Mouse (Mus musculus) heart, postnatal 0 days (tissue): ENCODE results near the gene Ppp1r13l. TPM values are rescaled to one million over a fixed set of nuclear protein-coding genes. Genes with fewer than 3 reads are reported as not detected.
A peak's percentile ranks its signal among the peaks of the same experiment; 100 is the strongest.

Experiments
- ATAC-seq: fragments of 200-750 bp; cut with Nextera tagmentation; 2 replicates; pipeline ENCODE4 v1.8.0; 2017; ENCODE audit warnings: low read depth, moderate number of reproducible peaks, moderate library complexity; ENCODE audit not compliant: insufficient read depth
- DNase-seq: peaks from one replicate; pipeline ENCODE4 v3.0.0-alpha.2; 2016; ENCODE audit warnings: low spot score
- H3K27ac ChIP-seq: fragments of 300-500 bp; sonication (generic); 2 replicates; pipeline ENCODE4 v1.5.1; 2014; ENCODE audit warnings: low read depth, mild to moderate bottlenecking
- H3K27me3 ChIP-seq: fragments of 300-500 bp; sonication (generic); 2 replicates; pipeline ENCODE4 v1.6.1; 2014; ENCODE audit warnings: low read length, mixed read lengths; ENCODE audit not compliant: control insufficient read depth, insufficient read depth
- H3K36me3 ChIP-seq: fragments of 300-500 bp; sonication (generic); replicated peaks from 2 replicates; pipeline ENCODE4 v1.6.1; 2014; ENCODE audit warnings: low read length, mixed read lengths; ENCODE audit not compliant: control insufficient read depth, insufficient read depth
- H3K4me1 ChIP-seq: fragments of 300-500 bp; sonication (generic); 2 replicates; pipeline ENCODE4 v1.6.1; 2014; ENCODE audit warnings: antibody characterized with exemption; ENCODE audit not compliant: control insufficient read depth, insufficient read depth
- H3K4me2 ChIP-seq: fragments of 300-500 bp; sonication (generic); 2 replicates; pipeline ENCODE4 v1.6.1; 2014; ENCODE audit warnings: low read depth, mild to moderate bottlenecking, low read length, moderate library complexity
- H3K4me3 ChIP-seq: fragments of 300-500 bp; sonication (generic); 2 replicates; pipeline ENCODE4 v1.5.1; 2014; ENCODE audit warnings: low read depth, low read length
- H3K9ac ChIP-seq: fragments of 300-500 bp; sonication (generic); replicated peaks from 2 replicates; pipeline ENCODE4 v1.6.1; 2014; ENCODE audit warnings: low read depth, low read length, mixed read lengths
- H3K9me3 ChIP-seq: fragments of 300-500 bp; sonication (generic); replicated peaks from 2 replicates; pipeline ENCODE4 v1.6.1; 2016; ENCODE audit warnings: low read length; ENCODE audit not compliant: control insufficient read depth
- CTCF ChIP-seq: IDR thresholded peaks from 2 replicates; pipeline ENCODE4 v1.5.1; 2016; ENCODE audit warnings: antibody characterized with exemption, control low read depth, low read depth
- EP300 ChIP-seq: IDR thresholded peaks from 2 replicates; pipeline ENCODE4 v1.6.1; 2016; ENCODE audit warnings: antibody characterized with exemption, low read depth
- WGBS: fragments of 180-500 bp; shearing (Covaris S2); extraction: QIAGEN DNeasy Blood & Tissue Kit; methylation state at CpG from one replicate; pipeline ENCODE4 v1.1.7; 2014; 5-methylcytosine and 5-hydroxymethylcytosine counted together
- polyA plus RNA-seq: library from polyadenylated mRNA; unstranded; fragments of >200 nt; fragmentation: Nextera tagmentation; extraction: Ambion mirVana; gene quantifications from 2 replicates; pipeline ENCODE4 v1.2.1, GENCODE M21; 2015
- total RNA-seq: library from RNA; depleted of rRNA; stranded (reverse); fragments of >200 nt; gene quantifications from 2 replicates; pipeline ENCODE4 v1.2.3, GENCODE M21; 2014; ENCODE audit warnings: low replicate concordance

Ppp1r13l gene
- total and polyA plus RNA-seq, 2 experiments from 2014 or later = 11.8 to 12.0 TPM

- WGBS = 52% methylated on average over 15 of the region's 15 CpGs
Measured at GRCm38 (mm10) chr7:19416590-19416989, 57.0 kb downstream of the Ppp1r13l start.

DNA sequence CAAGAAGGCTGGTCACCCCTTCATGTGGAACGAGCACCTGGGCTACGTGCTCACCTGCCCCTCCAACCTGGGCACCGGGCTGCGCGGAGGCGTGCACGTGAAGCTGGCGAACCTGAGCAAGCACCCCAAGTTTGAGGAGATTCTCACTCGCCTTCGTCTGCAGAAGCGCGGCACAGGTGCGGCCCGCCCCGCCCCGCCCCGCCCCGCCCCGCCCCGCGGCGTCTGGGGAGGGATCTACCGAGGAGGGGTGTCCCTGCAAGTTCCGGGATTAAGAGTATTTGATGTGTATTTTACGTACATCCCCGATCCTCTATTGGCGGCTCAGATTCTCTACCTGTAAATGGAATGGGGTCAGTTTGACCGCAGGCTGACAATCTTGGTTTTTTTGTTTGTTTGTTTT lies 60.6 kb downstream of the Ppp1r13l start:
- TF ChIP-seq CTCF = no peak
- TF ChIP-seq EP300 = no peak
- H3K36me3 ChIP-seq = peaks cover 33% of the 10 kb centered on the region
- no peak overlapping the region for H3K9ac ChIP-seq
- no peak overlapping the region; the same call in 1 of the 2 replicates for H3K27ac ChIP-seq
- DNase-seq = no peak
- no peaks in the 10 kb centered on the region for H3K9me3 ChIP-seq
- no peak overlapping the region for H3K4me2 ChIP-seq
- H3K4me3 ChIP-seq = no peak overlapping the region
- H3K4me1 ChIP-seq = 0 out of 2 replicates have a peak, but pooled peaks cover 4% of the 10 kb centered on the region
- 19% methylated on average over 25 of the region's 28 CpGs for WGBS
- no peak for ATAC-seq
- H3K27me3 ChIP-seq = peaks cover 13% of the 10 kb centered on the region; the same call in 1 of the 2 replicates

More at GRCm38 (mm10) chr7:19416590-19416989, 57.0 kb downstream of the Ppp1r13l start:
- H3K4me3 ChIP-seq = no peak overlapping the region
- H3K27ac ChIP-seq = peak overlapping the region; percentile 43
- no peak for TF ChIP-seq CTCF
- TF ChIP-seq EP300 = no peak
- H3K27me3 ChIP-seq = peaks cover 13% of the 10 kb centered on the region; the same call in 1 of the 2 replicates
- no peak for ATAC-seq
- peaks cover 29% of the 10 kb centered on the region for H3K36me3 ChIP-seq
- no peak overlapping the region for H3K9ac ChIP-seq
- no peak for DNase-seq
- H3K4me2 ChIP-seq = no peak overlapping the region
- no peaks in the 10 kb centered on the region for H3K9me3 ChIP-seq
- H3K4me1 ChIP-seq = peaks cover 14% of the 10 kb centered on the region; the same call in 1 of the 2 replicates

DNA sequence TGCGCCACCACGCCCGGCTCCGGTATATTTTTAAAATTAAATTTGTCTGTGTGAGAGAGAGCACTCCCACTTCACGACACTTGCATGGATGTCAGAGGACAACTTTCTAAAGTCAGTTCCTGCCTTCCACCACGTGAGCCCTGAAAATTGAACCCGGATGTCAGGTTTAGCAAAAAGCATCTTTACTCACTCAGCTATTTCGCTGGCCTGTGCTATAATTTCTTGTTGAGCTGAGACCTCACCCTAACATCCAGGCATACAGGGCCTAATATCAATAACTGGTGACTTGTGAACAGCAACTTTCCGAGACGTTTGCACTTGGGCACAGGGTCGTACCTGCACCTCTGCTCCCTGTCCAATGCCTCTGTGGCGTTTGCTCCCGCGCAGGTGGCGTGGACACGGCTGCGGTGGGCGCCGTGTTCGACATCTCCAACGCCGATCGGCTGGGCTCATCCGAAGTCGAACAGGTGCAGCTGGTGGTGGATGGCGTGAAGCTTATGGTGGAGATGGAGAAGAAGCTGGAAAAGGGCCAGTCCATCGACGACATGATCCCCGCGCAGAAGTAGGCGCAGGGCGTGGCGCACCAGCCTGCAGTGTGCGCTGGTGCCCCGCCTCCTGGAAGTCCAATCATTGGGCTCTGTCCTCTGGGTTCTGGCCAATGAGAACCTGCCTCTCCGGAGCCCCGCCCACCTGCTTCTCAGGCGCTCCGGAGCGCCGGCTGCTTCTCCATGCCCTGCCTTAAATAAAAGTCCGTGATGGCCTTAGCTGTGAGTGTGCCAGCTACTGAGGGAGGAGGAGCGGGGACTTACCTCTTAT lies 61.5 kb downstream of the Ppp1r13l start:
- ATAC-seq (peak; percentile 88), DNase-seq (peak; percentile 92)
- peak overlapping the region; percentile 33 for H3K4me3 ChIP-seq
- H3K27me3 ChIP-seq = peaks cover 13% of the 10 kb centered on the region; the same call in 1 of the 2 replicates
- H3K27ac ChIP-seq = peak overlapping the region; percentile 22; the same call in 1 of the 2 replicates
- peaks cover 38% of the 10 kb centered on the region for H3K36me3 ChIP-seq
- peak overlapping the region; percentile 52 for H3K4me2 ChIP-seq
- no peaks in the 10 kb centered on the region for H3K4me1 ChIP-seq
- no peaks in the 10 kb centered on the region for H3K9me3 ChIP-seq
- TF ChIP-seq CTCF = no peak
- TF ChIP-seq EP300 = 0 out of 2 replicates have a peak, but pooled peaks have one; percentile 17
- WGBS = 15% methylated on average over 43 of the region's 43 CpGs
- no peak overlapping the region for H3K9ac ChIP-seq

GRCm38 (mm10) chr7:19423083-19423482 lies 63.5 kb downstream of the Ppp1r13l start:
- 78% methylated on average over 3 of the region's 3 CpGs for WGBS

DNA sequence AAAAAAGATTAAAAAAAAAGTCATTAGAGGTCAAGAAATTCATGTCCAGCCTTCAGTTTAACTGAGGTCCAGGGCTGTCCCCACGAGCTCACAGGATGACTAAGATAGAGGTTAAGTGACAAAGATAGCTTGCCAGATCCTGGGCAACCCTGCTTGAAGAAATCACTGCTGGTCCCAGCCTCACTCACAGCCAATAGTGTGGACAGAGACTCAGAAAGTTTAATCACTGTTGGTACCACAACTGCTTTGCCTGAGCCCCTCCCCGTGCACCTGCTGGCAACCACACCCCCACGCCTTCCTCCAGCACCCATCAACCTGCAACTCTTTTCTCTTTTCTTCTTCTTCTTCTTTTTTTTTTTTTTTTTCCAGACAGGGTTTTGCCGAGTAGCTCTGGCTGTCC lies 64.5 kb downstream of the Ppp1r13l start:
- Histone ChIP-seq H3K27me3 (peaks cover 13% of the 10 kb centered on the region; the same call in 1 of the 2 replicates), H3K4me1 (no peaks in the 10 kb centered on the region), H3K4me2 (no peak overlapping the region), H3K9me3 (no peaks in the 10 kb centered on the region), H3K27ac (no peak overlapping the region), H3K36me3 (peaks cover 52% of the 10 kb centered on the region), H3K9ac (no peak overlapping the region), H3K4me3 (no peak overlapping the region)
- TF ChIP-seq EP300 = no peak
- no peak for TF ChIP-seq CTCF
- DNase-seq (no peak), ATAC-seq (no peak)
- WGBS = 45% methylated on average over 4 of the region's 4 CpGs

More at GRCm38 (mm10) chr7:19423083-19423482, 63.5 kb downstream of the Ppp1r13l start:
- TF ChIP-seq CTCF = no peak
- TF ChIP-seq EP300 = no peak
- no peaks in the 10 kb centered on the region for H3K9me3 ChIP-seq
- no peak overlapping the region for H3K9ac ChIP-seq
- no peak overlapping the region for H3K4me3 ChIP-seq
- DNase-seq = no peak
- no peaks in the 10 kb centered on the region for H3K4me1 ChIP-seq
- H3K27ac ChIP-seq = no peak overlapping the region
- H3K27me3 ChIP-seq = peaks cover 13% of the 10 kb centered on the region; the same call in 1 of the 2 replicates
- peaks cover 52% of the 10 kb centered on the region for H3K36me3 ChIP-seq
- no peak for ATAC-seq
- H3K4me2 ChIP-seq = no peak overlapping the region
